Mouse (Mus musculus) kidney, adult 11 months (tissue): ENCODE results near the gene Arl4d.
"Not testable (repeated sequence)": the region's sequence is repeated elsewhere in the genome, so short reads cannot be mapped to it uniquely, and the experiment has no call there.

Source experiments
- DNase-seq: peaks from one replicate; pipeline ENCODE4 v3.0.0; 2022

The Arl4d gene

DNA sequence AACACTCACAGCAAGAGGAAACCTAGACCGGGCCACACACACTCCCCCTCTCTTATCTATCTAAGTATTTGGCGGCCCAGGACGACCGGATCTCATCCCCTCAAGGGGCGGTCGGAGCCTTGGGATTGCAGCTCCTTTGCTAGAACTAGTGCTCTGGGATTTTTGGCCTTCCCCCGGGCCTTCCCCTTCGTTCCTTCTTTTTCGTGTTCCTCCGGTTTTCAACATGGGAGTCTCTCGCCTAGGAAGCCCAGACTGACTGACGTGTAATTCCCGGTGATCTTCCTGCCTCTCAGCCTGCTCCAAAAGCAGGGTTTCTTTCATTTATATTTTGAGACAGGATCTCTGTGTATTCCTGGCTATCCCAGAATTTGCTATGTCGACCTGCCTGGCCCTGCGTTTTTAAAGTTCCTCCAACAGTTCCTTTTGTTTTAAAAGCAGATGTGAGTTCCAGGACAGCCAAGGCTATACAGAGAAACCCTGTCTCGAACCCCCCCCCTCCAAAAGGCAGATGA is 19.0 kb upstream of the Arl4d start:
- not testable (repeated sequence) for DNase-seq

DNA sequence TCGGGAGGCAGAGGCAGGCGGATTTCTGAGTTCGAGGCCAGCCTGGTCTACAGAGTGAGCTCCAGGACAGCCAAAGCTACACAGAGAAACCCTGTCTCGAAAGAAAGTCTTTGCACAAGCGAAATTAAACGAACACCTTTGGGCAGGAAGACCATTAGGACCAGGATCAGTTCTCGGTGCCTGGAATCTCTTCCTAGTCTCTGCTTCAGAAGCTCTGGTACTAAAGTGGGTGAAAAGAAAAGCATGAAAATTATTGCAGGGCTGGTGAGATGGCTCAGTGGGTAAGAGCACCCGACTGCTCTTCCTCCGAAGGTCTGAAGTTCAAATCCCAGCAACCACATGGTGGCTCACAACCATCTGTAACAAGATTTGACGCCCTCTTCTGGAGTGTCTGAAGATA is 18.2 kb upstream of the Arl4d start:
- not testable (repeated sequence) for DNase-seq

DNA sequence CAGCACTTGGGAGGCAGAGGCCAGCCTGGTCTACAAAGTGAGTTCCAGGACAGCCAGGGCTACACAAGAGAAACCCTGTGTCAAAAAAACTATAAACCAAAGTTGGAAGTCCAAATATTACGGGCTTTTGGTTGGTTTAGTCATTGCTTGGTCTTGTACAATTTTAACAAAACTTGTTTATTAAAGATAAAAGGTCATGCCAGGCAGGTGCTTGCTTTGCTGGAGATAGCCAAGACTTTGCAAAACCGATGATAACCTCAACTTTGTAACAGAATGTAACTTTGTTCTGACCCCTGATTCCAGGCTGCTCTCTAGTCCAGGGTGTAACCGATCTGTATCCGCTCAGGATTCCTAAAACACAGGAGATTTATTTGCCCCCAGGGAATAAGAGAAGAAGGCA is 9.0 kb upstream of the Arl4d start:
- DNase-seq = no peak

DNA sequence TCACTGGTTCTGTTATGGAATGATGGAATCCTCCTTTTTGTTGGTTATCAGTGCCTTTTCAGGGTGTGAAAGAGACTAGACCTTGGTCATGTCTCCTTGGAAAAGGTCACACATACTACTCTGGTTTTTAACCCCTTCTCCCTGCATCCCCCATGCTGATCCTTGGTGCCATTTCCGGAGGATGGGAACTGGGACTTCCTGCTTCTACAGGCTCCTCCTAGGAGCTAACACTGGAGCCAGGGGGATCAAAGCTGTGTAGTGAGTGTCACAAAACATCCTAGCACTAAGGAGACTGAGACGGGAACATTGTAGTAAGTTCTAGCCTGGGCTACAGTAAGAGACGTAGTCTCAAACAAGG is 7.8 kb upstream of the Arl4d start:
- DNase-seq = no peak

DNA sequence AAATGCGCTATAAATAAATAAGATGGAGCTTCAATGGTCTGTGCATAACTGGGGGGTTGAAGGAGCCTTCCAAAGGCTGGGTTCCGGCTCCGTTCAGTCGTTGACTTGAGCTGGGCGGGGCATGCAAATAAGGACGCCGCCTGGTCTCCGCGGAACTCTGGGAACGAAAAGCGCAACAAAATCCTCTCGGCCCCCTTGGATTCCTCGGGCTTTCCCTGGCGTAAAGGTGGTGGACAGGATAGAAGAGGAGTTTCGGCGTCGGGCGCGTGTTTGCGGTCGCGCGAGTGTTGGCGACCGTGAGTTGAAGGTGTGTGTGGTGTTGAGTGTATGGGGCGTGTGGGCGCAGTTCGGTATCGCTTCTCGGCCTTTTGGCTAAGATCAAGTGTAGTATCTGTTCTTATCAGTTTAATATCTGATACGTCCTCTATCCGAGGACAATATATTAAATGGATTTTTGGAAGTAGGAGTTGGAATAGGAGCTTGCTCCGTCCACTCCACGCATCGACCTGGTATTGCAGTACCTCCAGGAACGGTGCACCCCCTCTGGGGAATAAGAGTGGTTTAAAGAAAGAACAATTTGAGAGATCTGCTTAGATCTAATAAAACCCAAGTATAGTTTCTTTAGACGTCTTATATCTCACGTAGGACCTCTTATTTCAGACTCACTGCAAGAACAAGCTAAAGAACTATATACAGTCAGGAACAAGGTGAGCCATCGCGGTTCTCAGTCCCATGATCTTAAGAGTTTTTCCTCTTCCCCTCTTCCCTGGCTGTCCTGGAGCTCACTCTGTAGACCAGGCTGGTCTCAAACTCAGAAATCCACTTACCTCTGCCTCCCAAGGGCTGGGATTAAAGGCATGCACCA is 7.2 kb upstream of the Arl4d start:
- DNase-seq = peak; percentile 83

DNA sequence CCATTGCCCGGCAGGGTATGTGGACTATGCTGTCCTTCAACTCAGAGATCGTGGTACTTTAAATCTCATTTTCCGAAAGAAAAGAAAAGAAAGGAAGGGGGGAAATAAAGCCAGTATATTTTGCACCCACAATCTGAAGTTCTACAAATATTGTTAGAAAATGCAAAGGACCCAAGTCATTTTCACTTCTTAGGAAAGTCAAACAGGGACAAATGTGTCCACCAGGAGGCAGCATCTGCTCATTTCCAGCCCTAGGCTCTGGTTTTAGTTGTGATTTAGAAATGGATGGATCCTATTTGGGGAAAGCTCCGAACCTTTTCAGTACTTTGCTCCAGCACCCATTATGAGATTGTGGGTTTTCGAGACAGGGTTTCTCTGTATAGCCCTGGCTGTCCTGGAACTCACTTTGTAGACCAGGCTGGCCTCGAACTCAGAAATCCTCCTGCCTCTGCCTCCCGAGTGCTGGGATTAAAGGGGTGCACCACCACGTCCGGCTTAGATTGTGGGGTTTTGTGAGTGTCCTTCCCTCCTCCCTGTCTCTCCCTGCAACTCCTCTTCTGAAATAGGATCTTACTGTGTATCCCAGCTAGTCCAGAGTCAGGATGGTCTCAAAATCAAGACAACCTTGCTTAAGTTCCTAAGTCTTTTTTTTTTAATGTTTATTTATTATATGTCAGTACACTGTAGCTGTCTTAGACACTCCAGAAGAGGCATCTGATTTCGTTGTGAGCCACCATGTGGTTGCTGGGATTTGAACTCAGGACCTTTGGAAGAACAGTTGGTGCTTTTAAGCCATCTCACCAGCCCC is 6.4 kb upstream of the Arl4d start:
- no peak for DNase-seq

DNA sequence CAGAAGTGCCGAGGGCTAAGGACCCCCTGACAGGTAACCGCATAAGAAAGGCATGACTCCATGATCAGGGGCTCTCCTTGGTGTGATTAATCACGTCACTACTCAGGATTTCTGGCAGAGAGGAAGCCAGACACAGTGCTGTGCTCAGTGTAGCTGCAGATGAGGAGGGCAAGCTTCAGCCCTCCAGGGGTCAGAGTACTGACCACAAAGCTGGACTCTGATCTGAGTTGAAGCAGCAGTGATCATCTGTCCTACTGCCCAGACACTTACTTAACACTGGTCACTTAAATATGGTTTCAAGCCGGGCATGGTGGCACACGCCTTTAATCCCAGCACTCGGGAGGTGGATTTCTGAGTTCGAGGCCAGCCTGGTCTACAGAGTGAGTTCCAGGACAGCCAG is 4.2 kb upstream of the Arl4d start:
- DNase-seq = peak; percentile 42

DNA sequence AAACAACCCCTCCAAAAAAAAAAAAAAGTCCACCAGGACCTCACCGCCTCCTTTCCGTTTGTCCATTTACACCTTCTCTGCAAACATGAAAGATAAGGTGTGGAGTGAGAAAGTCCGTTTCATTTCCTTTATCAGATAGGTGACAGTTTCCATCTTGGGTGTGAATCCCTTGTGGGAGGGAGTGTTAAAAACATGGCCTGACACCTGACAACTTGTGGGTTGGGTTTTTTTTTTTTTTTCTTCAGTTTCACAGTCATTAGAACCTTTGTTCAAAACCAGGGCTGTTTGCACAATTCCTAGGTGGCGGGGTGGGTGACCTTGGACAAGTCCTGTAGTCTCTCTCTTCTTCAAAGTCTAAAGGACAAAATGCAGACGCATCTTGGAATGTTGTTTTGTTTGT is 3.6 kb upstream of the Arl4d start:
- no peak for DNase-seq

DNA sequence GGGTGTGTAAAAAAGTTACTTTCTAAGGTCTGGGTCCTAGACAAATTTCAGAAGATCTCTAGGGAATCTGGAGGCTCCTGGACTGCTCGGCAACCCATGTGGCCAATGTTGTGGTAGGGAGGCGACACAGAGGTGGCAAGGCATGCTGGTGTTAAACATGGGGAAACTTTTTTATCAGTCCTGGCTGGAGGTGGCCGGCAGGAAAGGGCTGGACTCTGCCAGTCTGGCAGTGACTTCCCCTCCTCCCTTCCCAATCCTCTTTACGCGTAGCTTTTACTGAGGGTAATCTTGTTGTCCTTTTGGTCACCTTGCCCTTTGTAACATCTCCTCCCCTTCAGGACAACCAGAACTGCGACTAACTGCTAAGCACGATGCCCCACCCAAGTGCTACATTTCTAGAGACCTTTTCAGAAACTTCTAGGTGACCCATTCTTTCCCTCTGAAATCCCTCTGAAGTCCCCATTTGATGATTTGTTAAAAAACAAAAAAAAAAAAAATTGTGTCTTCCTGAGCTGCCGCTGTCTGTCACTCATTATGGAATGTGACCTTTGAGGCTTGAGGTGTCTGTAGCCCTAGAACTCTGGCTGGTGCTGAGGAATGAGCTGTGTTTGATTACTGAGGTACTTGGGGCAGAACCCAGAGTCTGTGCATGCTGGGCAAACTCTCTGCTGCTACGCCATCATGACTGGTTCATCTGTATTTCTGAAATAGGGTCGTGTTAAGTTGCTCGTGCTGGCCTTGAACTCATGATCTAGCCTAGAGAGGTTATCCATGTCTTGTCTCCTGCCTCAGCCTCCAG is 1.9 kb upstream of the Arl4d start:
- DNase-seq = no peak

DNA sequence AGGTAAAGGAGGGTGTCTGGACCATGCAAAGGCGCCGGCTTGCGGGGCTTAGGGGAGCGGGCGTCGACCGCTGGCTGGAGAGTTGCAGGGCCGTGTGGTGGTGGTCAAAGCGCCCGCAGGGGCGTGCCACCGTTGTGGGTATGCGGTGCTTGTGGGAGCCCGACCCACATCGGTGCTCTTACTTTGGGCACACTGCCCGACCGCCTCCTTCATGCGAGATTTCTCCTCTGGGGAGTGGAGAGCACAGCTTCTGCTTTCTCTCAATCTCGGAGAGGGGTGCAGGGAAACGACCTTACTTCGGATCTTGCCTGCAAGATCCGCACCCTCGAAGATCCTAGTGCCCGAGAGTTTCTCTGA is 273 bp downstream of the Arl4d start:
- DNase-seq = no peak

DNA sequence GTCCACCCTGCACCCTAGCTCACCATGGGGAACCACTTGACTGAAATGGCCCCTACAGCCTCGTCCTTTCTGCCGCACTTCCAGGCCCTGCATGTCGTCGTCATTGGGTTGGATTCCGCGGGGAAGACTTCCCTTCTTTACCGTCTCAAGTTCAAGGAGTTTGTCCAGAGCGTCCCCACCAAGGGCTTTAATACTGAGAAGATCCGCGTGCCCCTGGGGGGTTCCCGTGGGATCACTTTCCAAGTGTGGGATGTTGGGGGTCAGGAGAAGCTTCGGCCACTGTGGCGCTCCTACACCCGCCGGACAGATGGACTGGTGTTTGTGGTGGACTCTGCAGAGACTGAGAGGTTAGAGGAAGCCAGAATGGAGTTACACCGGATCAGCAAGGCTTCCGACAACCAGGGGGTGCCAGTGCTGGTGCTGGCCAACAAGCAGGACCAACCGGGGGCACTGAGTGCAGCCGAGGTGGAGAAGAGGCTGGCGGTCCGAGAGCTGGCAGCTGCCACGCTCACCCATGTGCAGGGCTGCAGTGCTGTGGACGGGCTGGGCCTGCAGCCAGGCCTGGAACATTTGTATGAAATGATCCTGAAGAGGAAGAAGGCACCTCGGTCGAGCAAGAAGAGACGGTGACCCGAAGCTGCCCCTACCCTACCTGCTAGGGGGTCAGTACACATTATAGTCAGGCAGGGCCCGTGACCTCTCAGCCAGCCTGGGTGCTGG is 1.4 kb downstream of the Arl4d start:
- no peak for DNase-seq

DNA sequence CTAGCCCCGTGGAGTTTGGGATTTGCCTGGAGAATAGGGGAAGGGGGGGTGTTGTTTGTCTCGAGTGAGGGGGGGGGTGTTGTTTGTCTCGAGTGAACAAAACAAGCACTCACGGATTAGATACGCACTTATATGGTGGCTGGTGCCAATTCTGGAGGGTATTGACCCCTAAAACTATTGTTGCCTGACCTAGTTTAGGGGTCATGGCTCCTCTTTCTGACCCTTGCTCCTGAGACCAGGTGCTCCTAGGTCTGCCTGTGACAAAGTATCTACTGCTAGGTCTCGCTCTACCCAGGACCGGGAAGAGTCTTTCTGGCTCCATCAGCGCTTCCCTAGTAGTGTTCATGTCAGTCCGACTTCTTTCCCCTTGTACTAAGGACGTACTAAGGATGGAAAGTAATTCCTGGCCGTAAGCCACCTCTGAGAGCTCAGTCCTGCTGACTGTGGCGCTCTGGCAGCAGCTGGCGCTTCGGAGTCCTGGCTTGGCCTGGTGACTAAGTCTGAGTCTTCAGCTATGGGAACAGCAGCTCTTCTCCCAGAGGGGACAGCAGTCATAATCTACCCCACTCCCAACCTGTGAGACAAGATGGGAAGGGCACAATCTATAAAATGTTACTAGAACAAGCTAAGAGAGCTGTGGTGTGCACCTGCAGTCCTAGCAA is 2.7 kb downstream of the Arl4d start:
- DNase-seq = peak; percentile 55

DNA sequence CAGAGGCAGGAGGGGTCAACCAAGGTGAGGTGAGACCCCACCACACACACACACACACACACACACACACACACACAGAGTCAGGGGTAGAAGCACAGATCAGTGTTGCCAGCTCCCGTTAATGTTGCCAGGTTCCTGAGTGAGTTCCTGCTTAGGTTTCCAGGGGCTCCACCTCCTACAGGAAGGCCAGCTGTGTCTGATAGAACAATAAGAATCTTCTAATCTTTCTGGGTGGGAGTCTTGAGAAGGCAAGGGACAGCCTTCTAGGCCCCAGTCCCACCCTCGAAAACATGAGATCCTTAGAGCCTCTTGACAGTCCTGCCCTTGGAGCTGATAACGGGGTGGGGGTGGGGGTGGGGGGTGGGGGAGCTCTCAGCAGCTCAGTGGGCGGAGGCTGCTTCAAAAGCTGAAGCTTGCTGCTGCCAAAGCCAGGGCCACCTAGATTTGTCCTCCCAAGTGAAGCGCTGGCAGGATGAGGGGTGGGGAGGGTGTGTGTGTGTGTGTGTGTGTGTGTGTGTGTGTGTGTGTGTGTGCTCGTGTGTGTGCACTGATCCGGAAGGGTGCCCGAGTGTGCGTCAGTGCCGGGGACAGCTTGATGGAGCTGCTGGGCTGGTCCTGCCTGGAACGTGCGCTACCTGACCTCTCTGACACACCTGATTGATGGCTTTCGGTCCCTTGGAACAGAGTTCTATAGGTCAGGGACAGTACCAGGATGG is 3.4 kb downstream of the Arl4d start:
- peak; percentile 52 for DNase-seq

DNA sequence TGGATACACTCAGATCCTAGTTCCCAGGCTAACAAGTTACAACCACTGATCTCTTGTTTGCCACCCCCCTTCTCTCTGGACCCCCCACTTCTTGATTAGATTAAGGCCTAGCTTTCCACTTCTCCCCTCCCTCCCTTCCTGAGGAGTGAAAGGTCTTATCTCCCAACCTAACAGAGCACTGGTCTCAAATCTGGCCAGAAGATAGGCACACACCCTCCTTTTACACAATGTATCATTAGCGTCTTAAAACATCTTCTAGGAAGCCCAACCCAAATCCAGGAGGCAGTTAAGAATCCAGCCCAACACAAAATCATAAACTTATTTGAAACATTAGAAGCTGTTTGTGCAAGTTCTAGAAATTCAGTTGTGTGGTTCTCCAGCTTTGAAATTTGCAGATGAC is 5.0 kb downstream of the Arl4d start:
- DNase-seq = no peak

DNA sequence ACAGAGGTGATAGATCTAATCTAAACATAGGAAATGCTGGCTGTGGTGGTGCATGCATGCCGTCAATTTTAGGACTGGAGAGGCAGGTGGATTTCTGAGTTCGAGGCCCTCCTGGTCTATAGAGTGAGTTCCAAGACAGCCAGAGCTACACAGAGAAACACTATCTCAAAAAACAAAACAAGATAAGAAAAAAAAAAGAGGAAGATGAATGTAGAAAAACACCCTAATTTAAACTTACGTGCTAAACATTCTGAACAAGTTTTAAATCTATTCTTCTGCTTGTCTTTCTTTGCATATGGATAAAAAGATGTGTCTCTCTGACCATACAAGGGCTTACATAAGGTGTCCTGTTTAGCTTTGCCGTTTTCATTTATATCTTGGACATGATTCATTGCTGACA is 5.9 kb downstream of the Arl4d start:
- DNase-seq = no peak

DNA sequence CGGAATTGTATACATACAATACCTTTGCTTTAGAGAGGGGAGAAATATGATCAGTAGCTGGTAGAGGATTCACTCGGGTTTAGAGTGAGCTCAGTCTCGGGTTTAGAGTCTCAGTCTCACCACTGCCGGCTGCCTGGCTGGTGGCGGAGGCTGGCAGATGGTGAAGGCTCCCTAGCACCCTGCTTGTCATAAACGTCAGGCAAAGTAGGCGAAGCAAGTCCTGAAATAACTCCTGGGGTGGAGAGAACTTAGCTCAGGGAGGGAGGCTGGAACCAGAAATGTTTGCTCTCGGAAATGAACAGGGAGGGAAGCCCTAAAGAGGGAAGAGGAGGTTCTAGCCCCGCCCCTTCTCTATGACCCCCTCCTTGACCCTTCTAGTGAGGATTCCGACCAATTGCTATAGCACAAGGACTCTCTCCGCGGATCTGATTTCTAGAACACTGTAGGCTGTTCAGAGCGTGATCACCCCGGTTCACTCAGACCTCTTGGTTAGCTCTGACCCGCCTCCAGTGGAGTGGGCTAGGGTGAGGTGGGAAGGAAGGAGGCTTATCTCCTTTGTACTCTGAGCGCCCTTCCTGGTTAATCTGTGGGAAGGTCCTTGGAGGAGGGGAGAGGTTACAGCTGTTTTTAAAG is 7.8 kb downstream of the Arl4d start:
- DNase-seq = peak; percentile 36

DNA sequence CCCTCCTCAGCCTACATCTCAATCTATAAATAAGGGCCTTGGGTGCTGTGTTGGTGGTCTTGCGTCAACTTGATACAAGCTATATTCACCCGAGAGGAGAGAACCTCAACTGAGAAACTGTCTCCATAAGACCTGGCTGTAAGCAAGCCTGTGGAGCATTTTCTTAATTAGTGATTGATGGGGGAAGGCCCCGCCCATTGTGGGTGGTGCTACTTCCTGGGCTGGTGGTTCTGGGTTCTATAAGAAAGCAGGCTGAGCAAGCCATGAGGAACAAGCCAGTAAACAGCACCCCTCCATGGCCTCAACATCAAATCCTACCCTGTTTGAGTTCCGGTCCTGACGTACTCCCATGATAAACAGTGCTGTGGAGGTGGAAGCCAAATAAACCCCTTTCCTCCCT is 8.8 kb downstream of the Arl4d start:
- no peak for DNase-seq

DNA sequence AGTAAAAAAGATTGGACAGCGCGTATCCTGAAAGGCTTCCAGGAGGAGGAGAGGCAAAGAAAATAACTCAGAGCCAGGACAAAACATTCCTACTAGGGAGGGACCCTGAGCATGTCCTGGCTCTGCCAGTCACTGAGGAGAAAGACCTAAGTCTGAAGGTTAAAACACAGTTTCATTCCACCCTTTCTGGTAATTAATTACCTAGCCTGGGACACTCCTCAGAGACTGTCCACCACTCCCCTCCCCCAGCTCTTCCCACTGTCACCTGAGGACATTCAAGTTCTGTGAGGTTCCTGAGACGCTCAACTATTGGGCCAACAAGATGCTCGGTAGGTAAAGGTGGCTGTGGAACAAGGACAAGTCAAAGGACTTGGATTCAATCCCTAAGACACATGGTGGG is 10.0 kb downstream of the Arl4d start:
- peak; percentile 77 for DNase-seq

DNA sequence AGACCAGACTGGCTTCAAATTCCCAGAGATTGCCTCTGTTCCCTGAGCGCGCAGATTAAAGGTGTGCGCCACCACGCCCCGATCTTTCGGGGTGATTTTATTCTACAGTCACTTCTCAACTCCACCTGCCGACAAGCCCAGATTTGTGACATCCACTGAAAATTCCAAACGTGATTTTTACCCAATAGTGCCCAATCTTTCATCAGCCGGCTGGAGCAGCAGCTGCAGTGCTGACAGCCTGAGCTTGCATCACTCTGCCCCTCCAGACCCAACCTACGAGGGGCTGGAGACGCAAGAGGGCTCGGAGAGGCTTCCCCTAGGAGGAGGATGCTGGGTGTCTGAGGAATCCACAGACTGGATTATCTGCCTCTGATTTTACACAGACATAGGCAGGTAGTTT is 12.3 kb downstream of the Arl4d start:
- no peak for DNase-seq

DNA sequence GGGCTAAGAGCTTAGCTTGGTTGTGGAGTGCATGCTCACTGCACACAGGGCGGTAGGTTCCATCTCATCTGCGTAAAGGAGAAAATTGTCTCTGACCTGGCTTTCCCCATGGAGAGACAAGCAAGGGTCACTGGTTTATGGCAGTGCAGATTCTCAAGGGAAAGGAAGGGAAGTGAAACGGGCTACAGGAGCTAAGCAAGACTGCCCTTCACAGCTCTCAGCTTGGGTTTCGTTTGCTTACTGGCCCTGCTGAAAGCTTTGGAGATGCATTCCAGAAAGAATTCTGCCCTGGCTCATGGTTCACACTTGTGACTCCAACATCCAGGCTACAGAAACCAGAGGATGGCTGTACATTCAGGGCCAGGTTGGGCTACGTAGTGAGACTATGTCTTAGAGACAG is 13.4 kb downstream of the Arl4d start:
- DNase-seq = no peak

DNA sequence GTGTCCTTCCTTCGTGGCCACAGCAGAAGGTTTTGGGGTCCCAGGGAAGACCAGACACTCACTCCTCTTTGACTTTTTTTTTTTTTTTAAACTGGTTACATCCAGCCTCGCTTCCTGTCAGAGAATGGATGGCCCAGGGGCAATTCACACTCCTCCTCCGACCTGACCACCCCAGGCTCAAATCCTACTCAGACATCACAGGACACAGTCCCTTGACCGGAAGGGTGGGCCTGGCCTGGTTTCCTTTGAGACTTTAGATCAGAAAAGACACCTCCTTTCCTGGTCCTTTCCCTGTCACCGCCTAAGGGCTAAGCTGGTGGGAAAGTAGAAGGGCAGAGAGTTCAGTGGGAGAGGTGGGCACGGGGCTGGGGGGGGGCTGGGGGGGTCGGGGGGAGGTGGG is 14.6 kb downstream of the Arl4d start:
- DNase-seq = peak; percentile 55
